Mouse (Mus musculus): Measurements from ENCODE around the gene Nupr1. TPM values are rescaled to one million over a fixed set of nuclear protein-coding genes. Genes with fewer than 3 reads are reported as not detected.

Nupr1 gene
- total RNA-seq (2022) = 10 to 100 TPM; 10.4 to 15.3 (median 13.2) TPM

DNA sequence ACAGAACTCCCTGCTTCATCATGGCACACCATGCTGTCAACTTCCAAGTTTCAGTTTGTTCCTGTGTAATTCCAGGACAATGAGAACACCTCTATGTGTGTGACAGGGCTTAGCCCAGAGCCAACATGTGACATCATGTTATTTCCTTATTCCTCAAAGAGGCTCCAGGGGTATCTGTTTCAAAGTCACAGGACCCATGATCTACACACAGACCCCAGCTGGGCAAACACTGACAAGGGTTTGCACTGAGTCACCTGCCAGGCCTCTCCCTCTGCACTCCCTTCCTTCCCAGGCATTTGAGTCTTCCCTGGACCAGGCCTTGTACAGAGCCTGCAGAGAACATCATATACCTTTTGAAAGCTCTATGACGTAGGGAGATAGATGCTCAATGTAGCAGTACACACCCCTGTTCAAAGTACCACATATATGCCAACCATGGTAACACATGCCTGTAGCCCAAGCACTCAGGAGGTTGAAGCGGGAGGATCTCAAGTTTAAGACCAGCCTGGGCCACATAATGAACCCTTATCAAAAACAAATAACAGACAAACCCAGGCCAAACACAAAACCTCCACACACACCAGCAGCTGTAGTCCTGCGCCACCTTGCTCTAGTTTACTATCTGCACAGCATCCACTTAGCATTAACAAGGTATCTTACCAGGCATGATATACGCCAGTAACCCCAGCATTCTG, at the start of gene Nupr1:
Gene Nupr1 (minus strand): TSS at position 38 of the 695 bp plus-strand sequence.
- no peak for DNase-seq (ENCODE audit: low spot score in 2 of 2)

DNA sequence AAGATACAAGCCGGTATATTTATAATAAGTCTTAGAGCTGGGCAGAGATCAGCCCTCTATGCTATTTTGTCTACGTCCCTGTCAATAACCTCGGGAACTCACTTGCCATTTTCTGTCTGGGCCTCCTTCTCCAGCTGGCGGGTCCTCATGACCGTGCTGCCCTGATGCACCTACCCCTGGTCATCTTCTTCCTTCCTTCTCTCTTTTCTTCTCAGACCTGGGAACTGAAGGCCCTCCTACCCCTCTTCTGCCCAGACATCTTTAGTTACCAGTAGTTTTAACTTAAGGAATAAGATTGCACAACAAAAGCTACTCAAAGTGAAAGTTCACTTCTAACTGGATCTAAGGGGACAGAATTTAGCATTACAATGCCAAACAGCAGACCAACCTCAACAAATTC, 49.0 kb upstream of the Nupr1 start:
- DNase-seq (ENCODE audit: low spot score in 2 of 2) = no peak

GRCm38 (mm10) chr7:126678545-126679341, 48.1 kb upstream of the Nupr1 start:
- DNase-seq (ENCODE audit: low spot score in 2 of 2) = no peak

- no peak for DNase-seq (ENCODE audit: low spot score in 2 of 2)
Measured at GRCm38 (mm10) chr7:126676631-126677220, 46.1 kb upstream of the Nupr1 start.

DNA sequence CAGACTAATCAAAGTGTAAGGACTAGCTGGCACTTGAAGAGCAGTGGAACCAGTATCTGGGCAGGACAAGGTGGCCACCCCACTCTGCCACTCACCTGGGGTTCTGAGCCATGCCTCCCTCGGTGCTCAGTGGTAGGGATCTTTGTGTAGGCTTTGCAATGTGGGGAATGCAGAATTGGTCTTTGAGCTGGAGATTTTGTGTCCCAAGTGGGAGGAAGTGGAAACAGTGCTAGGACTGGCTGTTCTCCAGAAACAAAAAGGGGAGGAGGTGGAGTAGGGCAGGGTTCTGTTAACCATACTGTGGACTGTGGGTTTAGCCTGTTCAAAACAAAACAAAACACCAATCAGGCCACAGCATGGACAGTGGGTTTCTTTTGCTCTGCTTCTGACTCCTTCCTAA, 45.5 kb upstream of the Nupr1 start, which contains the start of gene Sult1a1:
Gene Sult1a1 (minus strand): TSS at position 226 of the 400 bp plus-strand sequence.
- DNase-seq (ENCODE audit: low spot score in 2 of 2) = no peak

DNA sequence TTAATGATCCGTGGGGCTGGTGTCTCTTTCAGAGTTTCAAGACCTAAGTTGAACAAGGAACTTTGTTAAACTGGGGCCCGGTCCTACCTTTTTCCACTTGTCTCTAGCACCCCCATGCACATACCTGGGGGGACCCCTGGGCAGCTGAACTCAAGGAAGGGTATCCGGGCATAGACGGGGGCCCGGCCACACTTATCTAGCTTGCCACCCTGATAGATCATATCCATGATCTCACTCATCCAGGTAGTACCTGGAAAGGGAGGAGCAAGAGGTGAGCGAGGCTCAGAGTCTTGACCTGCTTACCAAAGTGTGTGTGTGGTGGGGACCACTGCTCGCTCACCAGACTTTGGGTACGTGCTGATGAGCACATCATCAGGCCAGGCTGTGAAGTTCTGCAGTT, 44.4 kb upstream of the Nupr1 start:
- DNase-seq (ENCODE audit: low spot score in 2 of 2) = no peak

- no peak for DNase-seq (ENCODE audit: low spot score in 2 of 2)
Measured at GRCm38 (mm10) chr7:126672111-126672510, 41.5 kb upstream of the Nupr1 start.

DNA sequence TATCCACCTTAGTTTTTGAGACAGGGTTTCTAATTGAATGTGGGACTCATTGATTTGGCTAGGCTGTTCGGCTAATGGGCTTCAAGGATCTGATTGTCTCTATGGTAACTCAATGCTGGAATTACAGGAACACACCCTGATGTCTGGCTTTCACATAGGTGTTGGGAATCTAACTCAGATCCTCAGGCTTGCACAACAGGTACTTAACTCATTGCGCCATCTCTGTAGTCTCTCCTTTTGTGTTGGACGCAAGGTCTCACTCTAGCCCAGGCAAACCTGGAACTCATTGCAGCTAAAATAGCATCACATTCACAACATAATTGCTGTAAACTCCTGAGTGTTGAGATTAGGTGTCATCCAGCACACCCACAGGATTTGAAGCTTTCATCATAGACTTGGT, 39.5 kb upstream of the Nupr1 start:
- no peak for DNase-seq (ENCODE audit: low spot score in 2 of 2)

DNA sequence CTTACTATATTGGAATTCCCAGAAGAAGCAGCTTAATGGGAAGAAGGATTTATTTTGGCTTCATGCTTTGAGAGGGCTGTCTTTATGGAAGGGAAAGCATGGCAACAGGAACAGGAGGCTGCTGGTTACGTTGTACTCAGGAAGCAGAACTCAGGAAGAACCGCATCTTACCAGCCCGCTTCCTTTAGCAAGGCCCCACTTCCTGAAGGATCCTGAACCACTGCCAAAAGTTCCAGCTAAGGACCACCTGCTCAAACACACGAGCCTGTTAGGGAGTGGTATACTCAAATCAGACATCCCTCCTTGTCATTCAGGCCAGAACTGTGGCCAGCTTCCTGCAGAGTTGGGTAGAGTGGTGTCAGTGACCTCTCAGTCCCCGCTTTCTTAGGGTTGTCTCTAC, 37.8 kb upstream of the Nupr1 start:
- no peak for DNase-seq (ENCODE audit: low spot score in 2 of 2)

DNA sequence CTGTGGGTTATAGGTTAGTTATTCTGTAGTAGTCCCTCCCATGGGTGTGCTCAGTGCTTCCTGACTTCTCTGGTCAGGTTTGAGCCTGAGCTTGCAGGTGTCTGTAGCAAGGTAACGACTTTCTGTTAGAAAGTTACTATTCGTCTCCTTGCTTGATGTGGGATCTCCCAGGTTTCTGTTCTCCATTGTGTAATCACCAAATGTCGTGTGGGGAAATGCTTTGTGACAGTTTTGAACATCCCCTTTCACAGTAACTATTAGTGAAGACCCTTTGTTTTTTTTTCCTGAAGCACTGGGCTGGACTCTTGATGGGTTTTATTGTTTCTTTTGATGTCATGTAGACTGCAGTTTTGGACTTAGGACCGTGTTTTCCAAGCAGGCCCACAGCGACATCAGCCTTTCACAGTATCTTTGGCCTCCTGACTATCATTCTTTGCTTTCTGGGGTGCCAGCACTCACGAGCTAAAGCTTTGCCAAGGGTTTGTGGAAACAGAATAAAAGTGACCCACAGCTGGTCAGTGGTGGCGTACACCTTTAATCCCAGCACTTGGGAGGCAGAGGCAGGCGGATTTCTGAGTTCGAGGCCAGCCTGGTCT, 36.9 kb upstream of the Nupr1 start:
- no peak for DNase-seq (ENCODE audit: low spot score in 2 of 2)

DNA sequence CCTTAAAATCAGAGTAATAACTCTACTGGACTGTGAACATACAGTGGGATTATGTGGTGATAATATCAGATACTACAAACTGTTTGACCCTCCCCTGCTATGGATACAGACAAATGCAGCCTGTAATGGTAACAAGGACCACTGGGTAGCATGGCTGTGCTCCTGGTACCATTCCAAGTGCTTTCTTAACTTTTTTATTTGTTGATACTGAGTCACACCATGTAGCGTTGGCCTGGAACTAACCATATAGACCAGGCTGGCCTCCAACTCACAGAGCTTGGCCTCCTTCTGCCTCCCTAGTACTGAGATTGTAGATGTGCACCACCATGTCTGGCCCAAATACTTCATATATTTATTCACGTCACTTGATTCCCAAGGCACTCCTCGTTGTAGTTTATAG, 34.6 kb upstream of the Nupr1 start:
- no peak for DNase-seq (ENCODE audit: low spot score in 2 of 2)

- no peak for DNase-seq (ENCODE audit: low spot score in 2 of 2)
Measured at GRCm38 (mm10) chr7:126663646-126664045, 33.0 kb upstream of the Nupr1 start.

GRCm38 (mm10) chr7:126659771-126660170, 29.1 kb upstream of the Nupr1 start:
- no peak for DNase-seq (ENCODE audit: low spot score in 2 of 2)

GRCm38 (mm10) chr7:126657522-126657921, 26.9 kb upstream of the Nupr1 start:
- DNase-seq (ENCODE audit: low spot score in 2 of 2) = no peak

- DNase-seq (ENCODE audit: low spot score in 2 of 2) = no peak
Measured at GRCm38 (mm10) chr7:126655695-126656094, 25.0 kb upstream of the Nupr1 start.

- no peak for DNase-seq (ENCODE audit: low spot score in 2 of 2)
Measured at GRCm38 (mm10) chr7:126653991-126654390, 23.3 kb upstream of the Nupr1 start.

GRCm38 (mm10) chr7:126650852-126651251, 20.2 kb upstream of the Nupr1 start:
- DNase-seq (ENCODE audit: low spot score in 2 of 2) = no peak

DNA sequence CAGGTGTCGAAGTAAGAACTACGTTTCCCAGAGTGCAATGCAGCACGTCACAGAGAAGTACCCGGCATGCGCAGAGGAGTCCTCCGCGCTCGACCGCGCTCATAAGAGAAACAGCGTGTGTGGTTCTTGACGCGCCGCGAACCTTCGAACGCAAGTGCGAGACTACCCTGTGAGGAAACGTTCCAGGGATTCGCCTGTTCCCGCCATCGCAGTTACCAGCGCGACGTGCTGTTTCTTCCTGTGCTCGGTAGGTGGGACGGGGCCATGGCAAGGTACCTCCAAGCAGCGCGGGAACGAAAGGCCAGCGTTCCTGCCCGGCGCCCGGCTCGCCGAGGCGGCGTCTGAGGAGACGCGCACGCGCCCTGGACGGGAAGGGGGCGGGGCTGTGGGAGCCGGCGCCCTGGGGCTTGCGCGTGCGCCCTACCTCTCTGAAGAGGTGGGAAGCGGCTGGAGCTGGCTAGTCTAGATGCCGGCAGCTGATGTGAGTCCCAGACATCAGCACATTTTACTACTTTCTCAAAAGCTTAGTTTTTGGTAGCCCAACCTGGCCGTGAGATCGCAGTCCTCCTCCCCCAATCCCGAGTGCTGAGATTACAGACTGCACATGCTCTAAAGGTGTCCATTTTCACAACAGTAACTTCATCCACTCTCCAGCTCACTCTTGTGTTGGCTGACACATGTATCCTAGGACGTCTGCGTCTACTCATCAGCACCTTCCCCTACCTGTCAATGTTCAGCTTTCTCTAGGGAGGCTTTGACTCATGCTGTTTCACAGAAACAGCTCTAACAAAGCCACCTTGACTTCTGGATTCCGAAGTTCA, 18.8 kb upstream of the Nupr1 start, which contains the start of gene Sgf29:
Gene Sgf29 (plus strand): TSS at position 79 of the 821 bp plus-strand sequence.
- DNase-seq (ENCODE audit: low spot score in 2 of 2) = peak; percentile 86 to 92

DNA sequence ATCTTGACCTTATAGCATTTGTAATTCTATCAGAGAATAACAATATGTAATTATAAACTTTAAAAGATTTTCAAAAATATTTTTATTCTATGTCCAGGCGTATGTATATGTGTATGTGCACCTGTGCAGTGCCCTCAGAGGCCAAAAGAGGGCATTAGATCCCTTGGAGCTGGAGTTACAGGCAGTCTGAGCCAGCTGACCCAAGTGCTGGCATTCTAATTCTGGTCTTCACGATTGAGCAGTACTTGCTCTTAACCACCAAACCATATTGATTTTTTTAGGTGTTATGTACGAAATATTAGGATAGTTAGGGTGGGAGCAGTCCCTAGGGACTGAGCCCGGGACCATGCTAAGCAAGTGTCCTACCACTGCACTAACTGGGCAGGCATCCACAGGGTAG, 17.8 kb upstream of the Nupr1 start:
- DNase-seq (ENCODE audit: low spot score in 2 of 2) = no peak

DNA sequence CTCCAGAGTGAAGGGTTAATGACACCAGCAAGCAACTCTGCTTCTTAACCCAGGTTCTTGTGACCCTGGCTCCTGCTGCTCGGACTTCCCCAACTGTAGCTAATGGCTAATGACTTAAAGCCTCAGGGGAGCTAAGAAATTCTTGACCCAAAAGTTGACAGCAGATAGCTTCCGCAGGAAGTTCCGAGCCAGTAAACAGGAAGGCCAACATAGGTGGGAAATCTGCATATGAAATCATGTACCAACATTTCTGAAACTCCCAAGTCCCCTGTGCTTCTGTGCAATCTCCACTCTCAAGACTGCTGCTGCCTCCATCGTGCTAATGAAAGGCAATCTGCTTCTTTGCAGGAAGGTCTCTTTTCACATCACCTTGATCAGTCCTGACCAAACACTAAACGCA, 15.0 kb upstream of the Nupr1 start:
- no peak for DNase-seq (ENCODE audit: low spot score in 2 of 2)

DNA sequence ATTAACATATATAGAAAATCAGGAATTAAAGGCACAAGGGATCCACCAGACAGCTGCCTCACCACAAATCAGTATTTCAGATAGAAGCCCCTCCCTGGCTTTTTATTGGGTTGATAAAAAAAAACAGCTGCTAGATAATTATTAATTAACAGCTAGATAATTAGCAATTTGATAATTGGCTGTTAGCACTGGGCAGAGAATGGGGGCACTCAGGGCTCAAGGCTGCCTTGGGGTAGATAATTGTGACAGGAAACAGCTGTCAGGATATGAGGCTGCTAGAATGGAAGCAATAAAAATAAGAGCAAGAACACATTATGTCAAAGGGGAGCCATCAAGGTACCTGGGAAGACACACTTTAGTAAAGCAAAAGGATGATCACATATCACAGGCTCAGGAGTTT, 14.3 kb upstream of the Nupr1 start:
- DNase-seq (ENCODE audit: low spot score in 2 of 2) = no peak

Measured in layer of hippocampus, adult 8-10 months (tissue).